Mouse (Mus musculus) heart, postnatal 0 days (tissue): ENCODE results near the gene Paf1. TPM values are rescaled to one million over a fixed set of nuclear protein-coding genes. Genes with fewer than 3 reads are reported as not detected.

Source experiments
- ATAC-seq: fragments of 200-750 bp; cut with Nextera tagmentation; 2 replicates; pipeline ENCODE4 v1.8.0; 2017; ENCODE audit warnings: low read depth, moderate number of reproducible peaks, moderate library complexity; ENCODE audit not compliant: insufficient read depth
- DNase-seq: peaks from one replicate; pipeline ENCODE4 v3.0.0-alpha.2; 2016; ENCODE audit warnings: low spot score
- H3K27ac ChIP-seq: fragments of 300-500 bp; sonication (generic); 2 replicates; pipeline ENCODE4 v1.5.1; 2014; ENCODE audit warnings: low read depth, mild to moderate bottlenecking
- H3K27me3 ChIP-seq: fragments of 300-500 bp; sonication (generic); 2 replicates; pipeline ENCODE4 v1.6.1; 2014; ENCODE audit warnings: low read length, mixed read lengths; ENCODE audit not compliant: control insufficient read depth, insufficient read depth
- H3K36me3 ChIP-seq: fragments of 300-500 bp; sonication (generic); replicated peaks from 2 replicates; pipeline ENCODE4 v1.6.1; 2014; ENCODE audit warnings: low read length, mixed read lengths; ENCODE audit not compliant: control insufficient read depth, insufficient read depth
- H3K4me1 ChIP-seq: fragments of 300-500 bp; sonication (generic); 2 replicates; pipeline ENCODE4 v1.6.1; 2014; ENCODE audit warnings: antibody characterized with exemption; ENCODE audit not compliant: control insufficient read depth, insufficient read depth
- H3K4me2 ChIP-seq: fragments of 300-500 bp; sonication (generic); 2 replicates; pipeline ENCODE4 v1.6.1; 2014; ENCODE audit warnings: low read depth, mild to moderate bottlenecking, low read length, moderate library complexity
- H3K4me3 ChIP-seq: fragments of 300-500 bp; sonication (generic); 2 replicates; pipeline ENCODE4 v1.5.1; 2014; ENCODE audit warnings: low read depth, low read length
- H3K9ac ChIP-seq: fragments of 300-500 bp; sonication (generic); replicated peaks from 2 replicates; pipeline ENCODE4 v1.6.1; 2014; ENCODE audit warnings: low read depth, low read length, mixed read lengths
- H3K9me3 ChIP-seq: fragments of 300-500 bp; sonication (generic); replicated peaks from 2 replicates; pipeline ENCODE4 v1.6.1; 2016; ENCODE audit warnings: low read length; ENCODE audit not compliant: control insufficient read depth
- CTCF ChIP-seq: IDR thresholded peaks from 2 replicates; pipeline ENCODE4 v1.5.1; 2016; ENCODE audit warnings: antibody characterized with exemption, control low read depth, low read depth
- EP300 ChIP-seq: IDR thresholded peaks from 2 replicates; pipeline ENCODE4 v1.6.1; 2016; ENCODE audit warnings: antibody characterized with exemption, low read depth
- WGBS: fragments of 180-500 bp; shearing (Covaris S2); extraction: QIAGEN DNeasy Blood & Tissue Kit; methylation state at CpG from one replicate; pipeline ENCODE4 v1.1.7; 2014; 5-methylcytosine and 5-hydroxymethylcytosine counted together
- polyA plus RNA-seq: library from polyadenylated mRNA; unstranded; fragments of >200 nt; fragmentation: Nextera tagmentation; extraction: Ambion mirVana; gene quantifications from 2 replicates; pipeline ENCODE4 v1.2.1, GENCODE M21; 2015
- total RNA-seq: library from RNA; depleted of rRNA; stranded (reverse); fragments of >200 nt; gene quantifications from 2 replicates; pipeline ENCODE4 v1.2.3, GENCODE M21; 2014; ENCODE audit warnings: low replicate concordance

The Paf1 gene
- total and polyA plus RNA-seq, 2 experiments from 2014 or later, result 29.8 to 56.5 TPM

GRCm38 (mm10) chr7:28412826-28413225, 20.1 kb downstream of the Paf1 start:
- ATAC-seq (no peak), DNase-seq (no peak)
- 53% methylated on average over 4 of the region's 4 CpGs for WGBS
- H3K4me2 ChIP-seq, result no peak overlapping the region
- no peaks in the 10 kb centered on the region for H3K9me3 ChIP-seq
- no peak for TF ChIP-seq CTCF
- TF ChIP-seq EP300, result no peak
- H3K4me3 ChIP-seq, result no peak overlapping the region
- H3K9ac ChIP-seq, result no peak overlapping the region
- H3K27ac ChIP-seq, result no peak overlapping the region
- no peaks in the 10 kb centered on the region for H3K27me3 ChIP-seq
- peaks cover 19% of the 10 kb centered on the region; the same call in 1 of the 2 replicates for H3K4me1 ChIP-seq
- peaks cover 55% of the 10 kb centered on the region for H3K36me3 ChIP-seq

GRCm38 (mm10) chr7:28417368-28417767, 24.6 kb downstream of the Paf1 start:
- no peak overlapping the region for H3K4me3 ChIP-seq
- peaks cover 12% of the 10 kb centered on the region; the same call in 1 of the 2 replicates for H3K4me1 ChIP-seq
- H3K27me3 ChIP-seq, result no peaks in the 10 kb centered on the region
- TF ChIP-seq CTCF, result no peak
- no peak for TF ChIP-seq EP300
- H3K4me2 ChIP-seq, result no peak overlapping the region
- peaks cover 68% of the 10 kb centered on the region for H3K36me3 ChIP-seq
- H3K9me3 ChIP-seq, result no peaks in the 10 kb centered on the region
- H3K27ac ChIP-seq, result peak overlapping the region; percentile 53; the same call in 1 of the 2 replicates
- no peak overlapping the region for H3K9ac ChIP-seq
- ATAC-seq (no peak), DNase-seq (no peak)

GRCm38 (mm10) chr7:28418096-28418670, 25.4 kb downstream of the Paf1 start:
- Histone ChIP-seq H3K36me3 (peaks cover 68% of the 10 kb centered on the region), H3K4me2 (no peak overlapping the region), H3K27me3 (no peaks in the 10 kb centered on the region), H3K4me1 (peaks cover 12% of the 10 kb centered on the region; the same call in 1 of the 2 replicates), H3K9ac (no peak overlapping the region), H3K27ac (peak overlapping the region; percentile 53), H3K4me3 (no peak overlapping the region), H3K9me3 (no peaks in the 10 kb centered on the region)
- 28% methylated on average over 8 of the region's 8 CpGs for WGBS
- DNase-seq (peak; percentile 70), ATAC-seq (peak; percentile 80)
- TF ChIP-seq CTCF, result no peak
- no peak for TF ChIP-seq EP300

- Histone ChIP-seq H3K36me3 (peaks cover 66% of the 10 kb centered on the region), H3K27ac (no peak overlapping the region), H3K9ac (no peak overlapping the region), H3K4me1 (peaks cover 12% of the 10 kb centered on the region; the same call in 1 of the 2 replicates), H3K4me3 (no peak overlapping the region), H3K9me3 (no peaks in the 10 kb centered on the region), H3K4me2 (no peak overlapping the region), H3K27me3 (no peaks in the 10 kb centered on the region)
- DNase-seq (no peak), ATAC-seq (no peak)
- TF ChIP-seq CTCF (no peak), EP300 (no peak)
- 80% methylated on average over 2 of the region's 2 CpGs for WGBS
Observed at GRCm38 (mm10) chr7:28419416-28419815, 26.7 kb downstream of the Paf1 start.

- Histone ChIP-seq H3K9me3 (no peaks in the 10 kb centered on the region), H3K4me2 (no peak overlapping the region), H3K36me3 (peaks cover 48% of the 10 kb centered on the region), H3K27ac (no peak overlapping the region), H3K27me3 (no peaks in the 10 kb centered on the region), H3K4me1 (peaks cover 12% of the 10 kb centered on the region), H3K4me3 (no peak overlapping the region), H3K9ac (no peak overlapping the region)
- no peak for TF ChIP-seq EP300
- TF ChIP-seq CTCF, result no peak
- ATAC-seq (no peak), DNase-seq (no peak)
- WGBS, result 75% methylated on average over 1 of the region's 1 CpGs
Observed at GRCm38 (mm10) chr7:28423018-28423417, 30.3 kb downstream of the Paf1 start.

- no peaks in the 10 kb centered on the region for H3K27me3 ChIP-seq
- H3K4me1 ChIP-seq, result peaks cover 40% of the 10 kb centered on the region
- H3K4me2 ChIP-seq, result no peak overlapping the region
- H3K27ac ChIP-seq, result peak overlapping the region; percentile 16; the same call in 1 of the 2 replicates
- peak; percentile 47 for DNase-seq
- no peak overlapping the region for H3K9ac ChIP-seq
- no peak overlapping the region for H3K4me3 ChIP-seq
- peaks cover 17% of the 10 kb centered on the region for H3K36me3 ChIP-seq
- no peaks in the 10 kb centered on the region for H3K9me3 ChIP-seq
- TF ChIP-seq EP300, result no peak
- peak; percentile 72 for ATAC-seq
Observed at GRCm38 (mm10) chr7:28427738-28428137, 35.0 kb downstream of the Paf1 start.
